Mouse (Mus musculus) lung, embryonic 14.5 days (tissue): ENCODE measurements around the gene Il13. TPM values are rescaled to one million over a fixed set of nuclear protein-coding genes. Genes with fewer than 3 reads are reported as not detected.

Experiments used
- ATAC-seq: fragments of 200-750 bp; cut with Nextera tagmentation; 2 replicates; pipeline ENCODE4 v1.8.0; 2017; ENCODE audit warnings: mild to moderate bottlenecking, moderate TSS enrichment, moderate library complexity; ENCODE audit not compliant: insufficient read depth
- DNase-seq: peaks from one replicate; pipeline ENCODE4 v3.0.0-alpha.2; 2015
- H3K27ac ChIP-seq: fragments of 300-500 bp; sonication (generic); 2 replicates; pipeline ENCODE4 v1.5.1; 2014; ENCODE audit warnings: low read depth, mild to moderate bottlenecking, moderate library complexity
- H3K27me3 ChIP-seq: fragments of 300-500 bp; sonication (generic); 2 replicates; pipeline ENCODE4 v1.6.1; 2014; ENCODE audit warnings: low read length, control low read depth; ENCODE audit not compliant: insufficient read depth
- H3K36me3 ChIP-seq: fragments of 300-500 bp; sonication (generic); 2 replicates; pipeline ENCODE4 v1.6.1; 2014; ENCODE audit warnings: control low read depth; ENCODE audit not compliant: insufficient read depth
- H3K4me1 ChIP-seq: fragments of 300-500 bp; sonication (generic); 2 replicates; pipeline ENCODE4 v1.6.1; 2014; ENCODE audit warnings: antibody characterized with exemption, control low read depth; ENCODE audit not compliant: insufficient read depth
- H3K4me2 ChIP-seq: fragments of 300-500 bp; sonication (generic); 2 replicates; pipeline ENCODE4 v1.6.1; 2014; ENCODE audit warnings: mild to moderate bottlenecking
- H3K4me3 ChIP-seq: fragments of 300-500 bp; sonication (generic); 2 replicates; pipeline ENCODE4 v1.5.1; 2014; ENCODE audit warnings: low read depth, low read length
- H3K9ac ChIP-seq: fragments of 300-500 bp; sonication (generic); 2 replicates; pipeline ENCODE4 v1.6.1; 2014
- H3K9me3 ChIP-seq: fragments of 300-500 bp; sonication (generic); 2 replicates; pipeline ENCODE4 v1.6.1; 2016; ENCODE audit warnings: low read depth, low read length, control low read depth
- CTCF ChIP-seq: IDR thresholded peaks from 2 replicates; pipeline ENCODE4 v1.5.1; 2016; ENCODE audit warnings: antibody characterized with exemption, low read depth
- WGBS: fragments of 180-500 bp; shearing (Covaris S2); extraction: QIAGEN DNeasy Blood & Tissue Kit; methylation state at CpG from one replicate; pipeline ENCODE4 v1.1.7; 2014; 5-methylcytosine and 5-hydroxymethylcytosine counted together
- polyA plus RNA-seq: library from polyadenylated mRNA; unstranded; fragments of >200 nt; fragmentation: Nextera tagmentation; extraction: Ambion mirVana; gene quantifications from 2 replicates; pipeline ENCODE4 v1.2.1, GENCODE M21; 2014

The Il13 gene
- polyA plus RNA-seq, 1 experiment from 2014 or later, result not detected

GRCm38 (mm10) chr11:53662794-53663674 lies 28.5 kb upstream of the Il13 start:
- 66% methylated on average over 14 of the region's 14 CpGs for WGBS
- Histone ChIP-seq H3K27me3 (no peaks in the 10 kb centered on the region), H3K36me3 (peaks cover 42% of the 10 kb centered on the region), H3K9me3 (no peaks in the 10 kb centered on the region), H3K4me2 (no peak overlapping the region), H3K4me1 (no peaks in the 10 kb centered on the region), H3K9ac (no peak overlapping the region), H3K4me3 (no peak overlapping the region), H3K27ac (no peak overlapping the region)
- ATAC-seq (no peak), DNase-seq (no peak)
- no peak for TF ChIP-seq CTCF

- H3K27me3 ChIP-seq, result no peaks in the 10 kb centered on the region
- peaks cover 38% of the 10 kb centered on the region for H3K36me3 ChIP-seq
- H3K4me2 ChIP-seq, result no peak overlapping the region
- 80% methylated on average over 6 of the region's 6 CpGs for WGBS
- H3K9me3 ChIP-seq, result no peaks in the 10 kb centered on the region
- H3K4me3 ChIP-seq, result no peak overlapping the region
- H3K4me1 ChIP-seq, result no peaks in the 10 kb centered on the region
- no peak for DNase-seq
- no peak for ATAC-seq
- no peak overlapping the region for H3K9ac ChIP-seq
- H3K27ac ChIP-seq, result no peak overlapping the region
- no peak for TF ChIP-seq CTCF
These were observed 23.3 kb upstream of the Il13 start for GRCm38 (mm10) chr11:53657828-53658227.

DNA sequence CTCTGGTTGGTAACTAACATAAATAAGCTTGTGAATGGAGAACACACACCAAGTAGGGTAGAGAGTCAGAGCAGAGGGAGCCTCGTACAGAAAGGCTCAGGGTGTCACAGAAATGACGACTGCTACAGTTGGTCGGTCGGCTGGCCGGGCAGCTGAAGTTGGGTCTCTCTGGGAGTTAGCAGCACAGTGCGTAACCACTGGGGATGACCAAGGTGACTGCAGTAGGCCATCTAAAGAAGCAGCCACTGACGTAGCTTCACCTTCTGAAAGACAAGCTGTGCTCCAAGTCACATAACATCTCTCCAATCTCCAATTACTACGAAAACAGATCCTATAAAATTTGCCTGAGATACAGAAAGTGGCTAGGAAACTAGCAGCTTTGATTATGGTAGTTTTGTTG lies 22.9 kb upstream of the Il13 start:
- Histone ChIP-seq H3K4me2 (no peak overlapping the region), H3K9me3 (no peaks in the 10 kb centered on the region), H3K9ac (no peak overlapping the region), H3K36me3 (peaks cover 38% of the 10 kb centered on the region), H3K4me1 (no peaks in the 10 kb centered on the region), H3K27me3 (no peaks in the 10 kb centered on the region), H3K4me3 (no peak overlapping the region), H3K27ac (no peak overlapping the region)
- no peak for DNase-seq
- WGBS, result 81% methylated on average over 8 of the region's 8 CpGs
- no peak for ATAC-seq
- TF ChIP-seq CTCF, result no peak

- no peaks in the 10 kb centered on the region for H3K9me3 ChIP-seq
- 62% methylated on average over 9 of the region's 9 CpGs for WGBS
- H3K9ac ChIP-seq, result no peak overlapping the region
- peaks cover 45% of the 10 kb centered on the region for H3K36me3 ChIP-seq
- no peak overlapping the region for H3K27ac ChIP-seq
- ATAC-seq, result no peak
- no peak for TF ChIP-seq CTCF
- no peaks in the 10 kb centered on the region for H3K4me1 ChIP-seq
- H3K27me3 ChIP-seq, result no peaks in the 10 kb centered on the region
- no peak overlapping the region for H3K4me3 ChIP-seq
- peak; percentile 19 for DNase-seq
- no peak overlapping the region for H3K4me2 ChIP-seq
These were observed 22.2 kb upstream of the Il13 start for GRCm38 (mm10) chr11:53656558-53657202.

DNA sequence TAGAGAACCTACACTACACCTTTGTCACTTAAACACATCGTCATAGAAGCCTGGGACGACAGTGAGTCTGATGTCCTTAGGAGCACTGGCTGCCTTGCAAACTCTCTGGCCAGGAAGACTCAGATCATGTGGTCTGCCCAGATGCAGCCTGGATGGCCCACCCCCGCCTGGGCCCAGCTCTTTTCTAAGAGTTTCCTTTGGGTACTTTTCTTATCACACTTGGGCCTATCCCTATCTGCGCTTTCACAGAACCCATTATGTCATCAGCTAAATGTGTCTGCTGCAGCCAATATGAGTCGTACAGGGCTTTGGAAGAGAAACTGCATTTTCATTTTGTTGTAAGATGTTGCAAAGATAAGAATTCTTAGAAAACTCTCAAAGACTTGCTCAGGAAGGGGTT lies 20.5 kb upstream of the Il13 start:
- Histone ChIP-seq H3K9ac (no peak overlapping the region), H3K27ac (no peak overlapping the region), H3K4me3 (no peak overlapping the region), H3K4me2 (no peak overlapping the region), H3K9me3 (no peaks in the 10 kb centered on the region), H3K27me3 (no peaks in the 10 kb centered on the region), H3K4me1 (no peaks in the 10 kb centered on the region), H3K36me3 (peaks cover 55% of the 10 kb centered on the region)
- 69% methylated on average over 5 of the region's 5 CpGs for WGBS
- no peak for TF ChIP-seq CTCF
- ATAC-seq (no peak), DNase-seq (no peak)

DNA sequence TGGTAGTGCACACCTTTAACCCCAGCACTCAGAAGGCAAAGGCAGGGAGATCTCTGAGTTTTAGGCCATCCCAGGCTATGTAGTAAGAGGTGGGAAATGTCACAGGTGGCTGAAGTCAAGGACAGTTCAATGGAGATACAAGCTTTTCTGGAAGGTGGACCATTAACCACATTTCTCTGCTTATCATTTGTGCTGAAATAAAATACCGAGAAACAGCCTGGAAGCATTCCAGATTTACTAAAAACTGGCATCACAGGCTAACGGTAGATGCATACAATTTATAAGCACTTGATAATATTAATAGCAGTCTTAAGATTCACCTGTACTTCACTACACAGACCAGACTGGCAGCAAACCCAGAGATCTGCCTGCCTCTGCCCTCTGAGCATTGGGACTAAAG lies 17.9 kb upstream of the Il13 start:
- TF ChIP-seq CTCF, result no peak
- peaks cover 54% of the 10 kb centered on the region for H3K36me3 ChIP-seq

GRCm38 (mm10) chr11:53651441-53651840 lies 16.9 kb upstream of the Il13 start:
- TF ChIP-seq CTCF, result no peak
- Histone ChIP-seq H3K4me1 (no peaks in the 10 kb centered on the region), H3K27me3 (no peaks in the 10 kb centered on the region), H3K9ac (no peak overlapping the region), H3K27ac (no peak overlapping the region), H3K36me3 (peaks cover 53% of the 10 kb centered on the region), H3K4me3 (no peak overlapping the region), H3K9me3 (no peaks in the 10 kb centered on the region), H3K4me2 (no peak overlapping the region)
- 86% methylated on average over 4 of the region's 4 CpGs for WGBS
- ATAC-seq (no peak), DNase-seq (no peak)

More for the DNA sequence above, 17.9 kb upstream of the Il13 start:
- DNase-seq, result no peak
- H3K4me2 ChIP-seq, result no peak overlapping the region
- ATAC-seq, result no peak
- H3K9me3 ChIP-seq, result no peaks in the 10 kb centered on the region
- no peak overlapping the region for H3K27ac ChIP-seq
- no peaks in the 10 kb centered on the region for H3K27me3 ChIP-seq
- no peak overlapping the region for H3K4me3 ChIP-seq
- WGBS, result 79% methylated on average over 2 of the region's 2 CpGs
- H3K9ac ChIP-seq, result no peak overlapping the region
- H3K4me1 ChIP-seq, result no peaks in the 10 kb centered on the region
